Mouse (Mus musculus): ENCODE measurements around the gene Polr2f. TPM values are rescaled to one million over a fixed set of nuclear protein-coding genes. Genes with fewer than 3 reads are reported as not detected.

Polr2f gene
- polyA plus RNA-seq, 1 experiment from 2014 or later, result 261 TPM

DNA sequence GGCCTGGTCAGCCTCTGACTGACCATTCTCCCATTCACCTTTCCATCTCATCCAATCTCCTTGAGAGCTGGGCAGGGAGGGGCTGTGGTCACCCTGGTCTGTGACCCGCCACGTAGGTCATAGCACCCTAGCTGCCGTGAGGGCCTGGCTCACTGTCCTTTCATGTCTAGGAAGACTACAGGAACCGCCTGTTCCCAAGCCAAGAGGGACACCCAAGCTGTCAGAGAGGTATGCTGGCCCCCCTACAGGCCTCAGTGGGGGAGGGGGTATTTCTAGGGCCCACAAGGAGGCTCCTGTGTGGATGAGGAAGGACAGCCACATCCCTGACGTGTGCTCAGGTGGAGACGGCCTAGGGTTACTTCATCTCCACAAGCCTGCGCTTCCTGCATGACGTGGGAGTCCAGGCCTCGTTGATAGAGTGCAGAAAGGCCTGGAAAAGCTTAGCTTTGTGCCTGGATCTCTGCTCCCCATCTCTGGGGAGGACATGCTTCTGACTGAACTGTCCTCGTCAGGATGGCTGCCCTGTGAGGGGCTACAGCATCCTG, 16.4 kb upstream of the Polr2f start:
- WGBS, result 77% methylated on average over 10 of the region's 10 CpGs

DNA sequence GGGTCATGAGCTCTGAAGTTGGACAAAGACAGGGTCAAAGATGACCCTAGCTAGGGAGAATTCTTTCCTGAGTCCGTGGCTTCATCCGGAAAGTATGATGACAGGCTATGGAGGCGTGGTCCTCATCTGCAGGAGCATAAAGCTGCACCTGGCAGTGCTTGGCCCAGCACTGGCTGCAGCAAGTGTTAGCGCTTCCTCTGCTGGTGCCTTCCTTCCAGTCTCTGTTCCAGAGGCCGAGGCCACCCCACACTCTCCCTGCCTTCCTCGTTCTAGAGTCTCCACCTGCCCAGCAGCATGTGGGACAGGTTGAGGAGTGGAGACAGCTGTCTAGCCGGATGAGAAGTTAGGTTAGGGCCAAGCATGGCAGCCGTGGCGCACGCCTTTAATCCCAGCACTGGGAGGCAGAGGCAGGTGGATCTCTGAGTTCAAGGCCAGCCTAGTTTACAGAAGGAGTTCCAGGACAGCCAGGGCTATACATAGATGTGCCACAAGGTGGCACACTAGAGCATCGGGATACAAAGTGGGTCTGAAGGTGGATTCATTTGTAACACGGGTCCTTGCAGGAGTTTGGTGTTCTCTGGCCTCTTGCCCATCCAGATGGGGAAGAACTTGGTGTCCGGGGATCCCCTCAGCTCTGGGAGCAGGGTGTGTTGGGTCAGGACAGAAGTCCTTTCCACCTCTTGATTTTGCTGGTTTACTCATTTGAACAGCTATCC, 14.4 kb upstream of the Polr2f start:
- Histone ChIP-seq H3K9ac (replicated peaks; ENCODE audit: low read depth) (no peak overlapping the region), H3K27me3 (replicated peaks; ENCODE audit: insufficient read depth, low read length) (no peaks in the 10 kb centered on the region), H3K4me1 (ENCODE audit: insufficient read depth, low read depth, low read length) (peaks cover 6% of the 10 kb centered on the region; the same call in 1 of the 2 replicates), H3K4me3 (ENCODE audit: low read depth, low read length) (no peak overlapping the region), H3K9me3 (ENCODE audit: low read length) (no peaks in the 10 kb centered on the region), H3K27ac (ENCODE audit: low read length) (no peak overlapping the region), H3K4me2 (replicated peaks; ENCODE audit: low read depth, low read length) (no peak overlapping the region), H3K36me3 (ENCODE audit: insufficient read depth, low read length) (peaks cover 50% of the 10 kb centered on the region)
- WGBS, result 80% methylated on average over 13 of the region's 13 CpGs
- DNase-seq (ENCODE audit: low spot score) (peak; percentile 48), ATAC-seq (no peak)
- no peak for TF ChIP-seq EP300 (IDR thresholded peaks at IDR 0.05)
- peak; percentile 86 for TF ChIP-seq CTCF (IDR thresholded peaks at IDR 0.05)

More for the DNA sequence above, 16.4 kb upstream of the Polr2f start:
- ATAC-seq, result no peak
- Histone ChIP-seq H3K4me3 (ENCODE audit: low read depth, low read length) (no peak overlapping the region), H3K9ac (replicated peaks; ENCODE audit: low read depth) (no peak overlapping the region), H3K36me3 (ENCODE audit: insufficient read depth, low read length) (peaks cover 38% of the 10 kb centered on the region), H3K27me3 (replicated peaks; ENCODE audit: insufficient read depth, low read length) (no peaks in the 10 kb centered on the region), H3K4me2 (replicated peaks; ENCODE audit: low read depth, low read length) (no peak overlapping the region), H3K27ac (ENCODE audit: low read length) (no peak overlapping the region), H3K9me3 (ENCODE audit: low read length) (no peaks in the 10 kb centered on the region), H3K4me1 (ENCODE audit: insufficient read depth, low read depth, low read length) (no peaks in the 10 kb centered on the region)
- TF ChIP-seq EP300 (IDR thresholded peaks at IDR 0.05) (no peak), CTCF (IDR thresholded peaks at IDR 0.05) (no peak)
- no peak for DNase-seq (ENCODE audit: low spot score)

- 94% methylated on average over 12 of the region's 12 CpGs for WGBS
- Histone ChIP-seq H3K27me3 (replicated peaks; ENCODE audit: insufficient read depth, low read length) (no peaks in the 10 kb centered on the region), H3K4me3 (ENCODE audit: low read depth, low read length) (no peak overlapping the region), H3K4me1 (ENCODE audit: insufficient read depth, low read depth, low read length) (peaks cover 10% of the 10 kb centered on the region), H3K36me3 (ENCODE audit: insufficient read depth, low read length) (peaks cover 50% of the 10 kb centered on the region), H3K9ac (replicated peaks; ENCODE audit: low read depth) (no peak overlapping the region), H3K27ac (ENCODE audit: low read length) (no peak overlapping the region), H3K4me2 (replicated peaks; ENCODE audit: low read depth, low read length) (no peak overlapping the region), H3K9me3 (ENCODE audit: low read length) (no peaks in the 10 kb centered on the region)
- TF ChIP-seq EP300 (IDR thresholded peaks at IDR 0.05) (no peak), CTCF (IDR thresholded peaks at IDR 0.05) (no peak)
- no peak for DNase-seq (ENCODE audit: low spot score)
- ATAC-seq, result no peak
These were observed 13.7 kb upstream of the Polr2f start for GRCm38 (mm10) chr15:79127101-79127500.

- H3K9ac ChIP-seq (replicated peaks; ENCODE audit: low read depth), result no peak overlapping the region
- peak; percentile 67 for TF ChIP-seq CTCF (IDR thresholded peaks at IDR 0.05)
- no peak for TF ChIP-seq EP300 (IDR thresholded peaks at IDR 0.05)
- H3K4me3 ChIP-seq (ENCODE audit: low read depth, low read length), result no peak overlapping the region
- no peak overlapping the region for H3K4me2 ChIP-seq (replicated peaks; ENCODE audit: low read depth, low read length)
- 94% methylated on average over 5 of the region's 5 CpGs for WGBS
- H3K4me1 ChIP-seq (ENCODE audit: insufficient read depth, low read depth, low read length), result peaks cover 14% of the 10 kb centered on the region
- H3K27ac ChIP-seq (ENCODE audit: low read length), result no peak overlapping the region
- no peaks in the 10 kb centered on the region for H3K27me3 ChIP-seq (replicated peaks; ENCODE audit: insufficient read depth, low read length)
- peaks cover 39% of the 10 kb centered on the region for H3K36me3 ChIP-seq (ENCODE audit: insufficient read depth, low read length)
- H3K9me3 ChIP-seq (ENCODE audit: low read length), result no peaks in the 10 kb centered on the region
- DNase-seq (ENCODE audit: low spot score) (no peak), ATAC-seq (no peak)
These were observed 12.6 kb upstream of the Polr2f start for GRCm38 (mm10) chr15:79128208-79128607.

GRCm38 (mm10) chr15:79129311-79129710, 11.5 kb upstream of the Polr2f start:
- peaks cover 14% of the 10 kb centered on the region for H3K4me1 ChIP-seq (ENCODE audit: insufficient read depth, low read depth, low read length)
- no peaks in the 10 kb centered on the region for H3K27me3 ChIP-seq (replicated peaks; ENCODE audit: insufficient read depth, low read length)
- ATAC-seq (no peak), DNase-seq (ENCODE audit: low spot score) (no peak)
- H3K4me2 ChIP-seq (replicated peaks; ENCODE audit: low read depth, low read length), result no peak overlapping the region
- H3K36me3 ChIP-seq (ENCODE audit: insufficient read depth, low read length), result peaks cover 33% of the 10 kb centered on the region
- no peak overlapping the region for H3K27ac ChIP-seq (ENCODE audit: low read length)
- H3K9ac ChIP-seq (replicated peaks; ENCODE audit: low read depth), result no peak overlapping the region
- TF ChIP-seq EP300 (IDR thresholded peaks at IDR 0.05) (no peak), CTCF (IDR thresholded peaks at IDR 0.05) (no peak)
- no peaks in the 10 kb centered on the region for H3K9me3 ChIP-seq (ENCODE audit: low read length)
- no peak overlapping the region for H3K4me3 ChIP-seq (ENCODE audit: low read depth, low read length)
- WGBS, result 71% methylated on average over 7 of the region's 7 CpGs

DNA sequence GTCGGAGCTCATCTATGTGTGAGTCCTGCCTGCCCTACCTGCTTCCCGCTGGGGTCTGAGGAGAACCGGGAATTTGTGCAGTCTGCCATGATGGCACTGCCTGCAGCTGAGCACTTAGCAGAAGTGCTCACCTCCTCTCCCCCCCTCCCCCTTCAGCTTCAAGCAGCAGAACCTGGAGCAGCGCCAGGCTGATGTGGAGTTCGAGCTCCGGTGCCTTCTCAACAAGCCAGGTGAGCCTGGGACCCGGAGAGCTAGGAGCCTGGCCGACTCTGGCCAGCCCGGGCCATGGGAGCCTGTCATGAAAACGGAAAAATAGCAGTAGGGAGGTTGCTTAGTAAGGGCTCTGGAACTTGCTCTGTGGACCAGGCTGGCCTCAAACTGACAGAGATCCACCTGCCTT, 10.0 kb upstream of the Polr2f start:
- Histone ChIP-seq H3K27me3 (replicated peaks; ENCODE audit: insufficient read depth, low read length) (no peaks in the 10 kb centered on the region), H3K36me3 (ENCODE audit: insufficient read depth, low read length) (peaks cover 26% of the 10 kb centered on the region), H3K27ac (ENCODE audit: low read length) (peak overlapping the region; percentile 91), H3K9ac (replicated peaks; ENCODE audit: low read depth) (no peak overlapping the region), H3K9me3 (ENCODE audit: low read length) (no peaks in the 10 kb centered on the region), H3K4me1 (ENCODE audit: insufficient read depth, low read depth, low read length) (peaks cover 14% of the 10 kb centered on the region), H3K4me2 (replicated peaks; ENCODE audit: low read depth, low read length) (no peak overlapping the region), H3K4me3 (ENCODE audit: low read depth, low read length) (no peak overlapping the region)
- ATAC-seq (peak; percentile 48), DNase-seq (ENCODE audit: low spot score) (peak; percentile 85)
- TF ChIP-seq CTCF (IDR thresholded peaks at IDR 0.05) (no peak), EP300 (IDR thresholded peaks at IDR 0.05) (no peak)
- WGBS, result 61% methylated on average over 10 of the region's 10 CpGs

Measured in lung, postnatal 0 days (tissue).